Mouse (Mus musculus) urinary bladder, adult 2 months (tissue): Measurements from ENCODE around the gene Kif1b. TPM values are rescaled to one million over a fixed set of nuclear protein-coding genes. Genes with fewer than 3 reads are reported as not detected.
A peak's percentile ranks its signal among the peaks of the same experiment; 100 is the strongest.
"Not testable (repeated sequence)": the region's sequence is repeated elsewhere in the genome, so short reads cannot be mapped to it uniquely, and the experiment has no call there.

Experiments used
- DNase-seq: peaks from one replicate; pipeline ENCODE4 v3.0.0; 2022; ENCODE audit warnings: low spot score
- polyA plus RNA-seq: library from polyadenylated mRNA; depleted of rRNA; stranded (reverse); fragments of >200 nt; gene quantifications from 2 replicates; pipeline ENCODE4 v1.2.3, GENCODE M21; 2012

Gene Kif1b
- polyA plus RNA-seq, 1 experiment = 39.7 TPM

DNA sequence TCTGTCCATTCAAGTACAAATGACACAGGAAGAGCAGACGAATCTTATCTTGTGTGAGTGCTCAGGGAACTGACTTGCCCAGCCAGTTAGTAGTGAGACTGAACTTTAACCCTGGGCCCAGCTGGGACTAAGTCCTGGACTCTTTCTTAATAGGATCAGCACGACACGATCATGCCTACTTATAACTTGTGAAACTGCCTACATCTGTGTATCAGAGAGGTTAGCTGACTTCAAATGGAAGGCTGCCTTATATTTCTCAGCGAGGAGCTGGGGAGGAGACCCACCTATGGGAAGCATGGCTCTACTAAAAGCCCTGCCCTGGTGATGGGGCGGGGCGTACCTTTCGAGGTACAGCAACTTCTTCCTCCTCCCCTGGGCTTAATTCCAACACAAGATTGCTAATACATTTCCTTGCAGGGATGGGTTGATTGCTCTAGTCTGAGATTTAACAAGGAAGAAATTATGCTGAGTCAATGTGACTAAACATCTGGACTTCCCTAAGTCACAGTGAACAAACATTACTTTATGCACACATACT is 137.0 kb downstream of the Kif1b start:
- no peak for DNase-seq

DNA sequence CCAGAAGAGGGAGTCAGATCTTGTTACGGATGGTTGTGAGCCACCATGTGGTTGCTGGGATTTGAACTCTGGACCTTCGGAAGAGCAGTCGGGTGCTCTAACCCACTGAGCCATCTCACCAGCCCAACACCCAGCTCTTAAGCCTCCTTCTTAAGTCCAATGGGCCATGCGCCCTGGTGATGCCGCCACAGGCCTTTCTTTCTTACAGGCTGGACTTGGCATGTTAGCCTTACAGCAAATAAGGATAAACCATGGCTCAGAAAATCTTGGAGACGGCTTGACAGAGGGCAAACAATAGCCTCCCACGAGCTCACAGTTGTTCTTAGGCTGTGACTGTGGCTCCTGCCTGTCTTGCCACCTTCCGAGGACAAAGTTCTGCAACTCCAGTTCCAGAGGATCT is 137.6 kb downstream of the Kif1b start:
- not testable (repeated sequence) for DNase-seq

DNA sequence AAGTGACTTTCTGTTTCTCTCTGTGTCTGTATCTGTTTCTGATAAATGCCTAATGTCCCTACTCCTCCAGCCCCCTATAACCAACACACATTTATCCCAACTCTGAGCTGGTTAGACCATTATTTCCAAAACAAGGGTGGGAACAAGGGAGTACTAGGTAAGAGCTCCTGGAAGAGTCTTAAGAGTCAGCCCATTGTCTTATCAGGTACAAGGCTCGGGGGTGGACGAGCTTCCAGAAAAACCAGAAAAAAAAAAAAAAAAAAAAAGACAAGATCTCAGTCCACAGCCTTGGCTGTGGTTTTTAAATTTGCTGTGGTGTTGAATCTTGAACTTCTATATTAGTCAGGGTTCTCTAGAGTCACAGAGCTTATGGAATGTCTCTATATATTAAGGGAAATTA is 139.5 kb downstream of the Kif1b start:
- no peak for DNase-seq

DNA sequence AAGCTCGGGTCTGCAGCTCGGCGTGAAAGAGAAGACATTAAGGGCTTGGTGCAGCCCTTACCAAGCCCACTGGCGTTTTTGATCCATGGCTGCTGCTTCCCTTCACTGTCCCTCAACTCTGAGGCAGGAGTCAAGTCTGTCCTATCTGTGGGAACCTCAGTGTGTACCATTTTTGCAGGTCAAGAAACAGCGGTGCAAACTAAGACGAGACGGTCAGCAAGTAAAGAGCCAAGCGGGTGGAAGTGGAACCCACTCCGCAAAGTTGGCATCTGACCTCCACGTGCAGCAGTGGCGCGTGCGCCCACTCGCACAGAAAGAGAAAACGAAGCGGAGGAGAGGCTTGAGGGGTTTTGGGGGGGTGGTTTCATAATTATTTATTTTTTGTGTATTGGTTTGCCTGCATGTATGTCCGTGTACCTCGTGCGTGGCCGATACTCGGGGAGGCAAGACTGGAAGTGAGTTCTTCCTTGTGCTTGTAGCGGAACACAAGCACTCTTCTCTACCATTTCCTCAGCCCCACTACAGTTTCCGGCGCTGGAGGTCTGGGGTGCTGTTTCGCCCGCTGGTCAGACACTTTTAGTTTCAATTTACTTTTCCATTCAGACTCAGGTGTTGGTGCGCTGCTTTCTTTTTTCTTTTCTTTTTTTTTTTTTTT is 140.4 kb downstream of the Kif1b start:
- DNase-seq = no peak

DNA sequence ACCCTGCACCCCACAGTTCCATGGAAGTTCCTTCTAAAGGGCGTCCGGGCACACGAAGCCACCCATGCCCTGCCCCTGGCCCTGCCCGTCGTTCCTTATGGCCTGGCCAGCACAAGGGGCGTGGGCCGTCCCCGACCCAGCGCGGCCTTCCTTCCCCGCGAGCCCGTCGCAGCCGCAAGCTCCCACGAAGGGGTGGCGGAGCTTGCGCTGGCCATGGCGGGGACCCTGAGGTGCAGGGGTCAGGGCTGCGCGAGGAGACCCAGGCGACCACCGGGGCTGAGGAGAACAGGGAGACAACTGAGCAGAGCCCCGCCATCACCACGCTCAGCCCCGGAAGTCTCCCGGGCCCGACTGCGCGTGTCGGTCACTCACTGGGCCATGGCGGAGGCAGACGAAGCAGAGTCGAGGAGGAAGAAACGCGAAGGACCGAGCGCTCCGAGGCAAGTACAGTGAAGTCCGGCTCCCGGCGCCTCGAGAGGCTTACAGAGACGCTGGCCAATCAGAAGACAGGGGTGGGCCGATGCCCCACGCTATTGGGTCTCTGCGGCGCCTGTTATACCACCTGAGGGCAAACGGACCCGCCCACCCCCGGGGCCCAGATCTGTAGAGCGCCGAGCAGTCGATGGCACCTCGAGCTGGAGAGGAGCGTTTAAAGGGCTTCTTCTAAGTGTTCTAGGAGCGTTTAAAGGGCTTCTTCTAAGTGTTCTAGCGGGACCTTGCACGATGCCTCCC is 141.1 kb downstream of the Kif1b start, which contains the start of gene Pgd:
Gene Pgd (minus strand): TSS at position 557 of the 732 bp plus-strand sequence.
- DNase-seq = peak; percentile 94

DNA sequence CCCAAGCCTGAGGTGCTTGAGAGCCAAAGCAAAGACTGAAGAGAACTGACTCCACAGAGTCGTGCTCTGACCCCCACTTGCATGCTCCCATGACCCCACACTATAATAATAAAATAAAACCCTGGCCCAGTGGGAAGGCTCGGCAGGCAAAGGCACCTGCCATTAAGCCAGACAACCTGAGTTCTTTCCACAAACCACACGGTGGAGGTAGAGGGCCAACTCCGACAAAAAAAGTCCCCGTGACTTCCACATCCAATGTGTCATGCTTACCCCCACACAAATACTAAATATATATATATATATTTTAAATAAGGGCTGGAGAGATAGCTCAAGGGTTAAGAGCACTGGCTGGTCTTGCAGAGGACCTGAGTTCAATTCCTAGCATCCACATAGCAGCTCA is 143.3 kb downstream of the Kif1b start:
- no peak for DNase-seq

DNA sequence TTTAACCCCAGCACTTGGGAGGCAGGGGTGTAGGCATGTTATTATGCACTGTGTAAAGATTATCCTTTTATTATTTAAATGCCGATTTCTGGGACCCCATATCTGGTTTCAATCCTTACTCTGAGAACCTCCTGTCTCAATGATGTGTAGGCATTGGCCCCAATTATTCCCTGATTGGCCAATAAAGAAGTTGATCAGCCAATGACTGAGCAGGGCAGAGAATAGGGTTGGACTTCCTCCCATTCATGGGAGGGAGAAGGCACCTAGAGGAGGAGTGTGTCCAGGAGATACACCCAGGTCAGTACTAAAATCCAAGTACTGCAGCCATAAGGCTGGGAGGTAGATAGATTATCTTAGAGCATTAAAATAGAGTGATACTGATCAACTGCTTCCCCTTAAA is 144.3 kb downstream of the Kif1b start:
- DNase-seq = no peak

DNA sequence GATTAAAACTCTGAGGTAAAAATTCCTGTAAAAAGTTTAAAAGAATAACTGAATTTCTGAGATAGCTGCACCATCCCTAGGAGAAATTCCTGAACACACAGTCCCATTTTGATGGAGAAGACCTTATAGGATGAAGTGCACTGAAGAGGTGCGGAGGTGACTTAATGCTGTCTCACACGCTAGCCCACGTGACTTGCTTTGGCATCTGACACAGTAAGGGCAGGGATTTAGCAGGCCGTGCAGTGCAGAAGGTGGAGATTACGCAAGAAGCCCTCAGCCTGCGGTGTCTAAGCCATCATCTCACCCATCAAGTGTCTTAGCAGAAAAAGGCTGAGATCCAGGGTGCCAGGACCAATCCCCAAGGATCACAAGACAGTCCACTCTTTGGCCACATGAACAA is 146.3 kb downstream of the Kif1b start:
- DNase-seq = no peak

DNA sequence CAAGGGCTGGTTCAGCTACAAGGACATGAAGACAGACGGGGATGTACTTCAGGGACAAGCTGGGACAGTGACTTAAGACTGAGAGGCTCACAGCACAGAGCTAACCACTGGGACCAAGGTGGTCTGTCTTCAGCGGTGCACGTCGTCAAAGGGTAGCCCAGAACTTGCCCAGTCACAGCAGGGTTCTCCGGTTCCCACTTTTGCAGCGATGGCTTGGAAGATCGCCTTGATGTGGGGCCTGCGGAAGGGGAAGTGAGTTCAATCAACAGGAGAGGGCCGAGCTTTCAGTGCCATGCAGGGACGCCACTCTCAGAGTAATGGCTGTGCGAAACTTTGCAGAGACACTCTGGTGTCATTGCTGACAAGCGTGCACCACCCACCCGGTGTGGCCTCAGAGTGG is 147.6 kb downstream of the Kif1b start:
- no peak for DNase-seq

DNA sequence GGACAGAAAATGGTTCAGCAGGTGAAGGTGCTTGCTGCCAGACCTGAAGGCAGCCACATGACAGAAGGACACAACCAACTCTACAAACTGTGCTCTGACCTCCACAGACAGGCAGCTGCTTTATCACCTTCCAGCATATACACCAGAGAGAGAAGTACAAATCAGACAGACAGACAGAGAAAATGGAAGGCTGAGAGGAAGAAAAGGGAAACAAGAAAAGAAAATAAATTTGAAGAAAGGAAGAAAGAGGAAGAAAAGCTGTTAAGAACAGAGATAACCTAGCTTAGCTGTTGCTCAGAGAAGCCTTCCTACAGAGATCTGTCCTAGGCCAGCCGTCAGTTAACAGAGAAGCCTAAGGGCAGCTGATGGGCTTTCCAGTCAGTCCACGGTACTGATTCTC is 148.3 kb downstream of the Kif1b start:
- DNase-seq = no peak

DNA sequence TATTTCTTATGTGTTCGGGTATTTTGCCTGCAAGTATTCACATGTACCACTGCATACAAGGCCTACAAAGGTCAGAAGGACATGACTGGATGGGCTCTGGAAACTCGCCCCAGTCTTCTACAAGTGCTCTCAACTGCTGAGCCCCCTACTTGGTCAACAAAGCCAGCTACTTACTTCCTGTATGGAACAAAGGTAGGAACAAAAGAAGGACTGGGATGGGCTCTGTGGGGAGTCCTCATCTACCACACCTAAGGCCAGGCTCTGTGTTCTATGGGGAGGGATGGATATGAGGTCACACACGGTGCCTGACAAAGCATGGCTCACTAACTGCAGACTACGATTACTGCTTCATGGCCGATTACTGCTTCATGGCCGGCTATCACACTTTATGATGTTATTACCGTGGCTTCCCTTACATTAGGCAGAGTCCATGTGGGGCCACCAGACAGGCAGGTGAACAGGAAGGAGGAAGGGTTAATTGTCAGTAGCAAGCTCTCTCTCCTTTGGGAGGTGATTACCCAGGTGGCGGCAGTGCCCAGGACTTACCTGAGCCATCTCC is 150.0 kb downstream of the Kif1b start:
- no peak for DNase-seq

DNA sequence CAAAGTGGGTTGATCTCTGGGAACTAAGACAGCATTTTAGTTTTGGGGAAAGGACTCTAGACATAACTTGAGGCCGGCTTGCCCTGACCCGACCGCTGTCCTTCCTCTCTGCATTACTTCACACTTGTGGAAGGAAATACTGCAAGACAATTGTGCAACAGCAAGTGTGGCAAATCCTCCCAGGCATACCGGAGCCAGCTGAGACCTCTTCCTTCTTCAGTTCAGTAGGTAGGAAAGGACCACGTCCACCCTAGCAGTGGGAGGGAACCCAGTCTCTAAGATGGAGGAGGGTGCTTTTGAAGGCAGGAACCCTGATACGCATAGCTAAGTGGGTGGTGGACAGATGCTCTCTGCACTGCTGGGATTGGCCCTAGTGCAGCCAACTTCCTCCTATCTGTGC is 151.8 kb downstream of the Kif1b start:
- DNase-seq = no peak

DNA sequence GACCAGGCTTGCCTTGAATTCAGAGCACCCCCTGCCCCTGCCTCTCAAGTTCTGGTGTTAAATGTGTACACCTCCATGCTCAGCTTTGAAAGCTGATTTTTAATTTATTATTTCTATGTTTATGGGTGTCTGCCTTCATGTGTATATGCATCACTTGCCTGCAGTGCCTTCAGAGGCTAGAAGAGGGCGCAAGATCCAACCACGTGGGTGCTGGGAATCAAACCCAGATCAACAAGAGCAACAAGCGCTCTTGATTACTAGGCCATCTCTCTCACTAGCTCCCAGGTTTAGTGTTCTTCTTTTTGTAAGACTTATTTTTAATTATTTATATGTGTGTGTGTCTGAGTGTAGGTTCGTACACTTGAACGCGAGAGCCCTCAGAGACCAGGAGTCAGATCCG is 152.6 kb downstream of the Kif1b start:
- DNase-seq = no peak

DNA sequence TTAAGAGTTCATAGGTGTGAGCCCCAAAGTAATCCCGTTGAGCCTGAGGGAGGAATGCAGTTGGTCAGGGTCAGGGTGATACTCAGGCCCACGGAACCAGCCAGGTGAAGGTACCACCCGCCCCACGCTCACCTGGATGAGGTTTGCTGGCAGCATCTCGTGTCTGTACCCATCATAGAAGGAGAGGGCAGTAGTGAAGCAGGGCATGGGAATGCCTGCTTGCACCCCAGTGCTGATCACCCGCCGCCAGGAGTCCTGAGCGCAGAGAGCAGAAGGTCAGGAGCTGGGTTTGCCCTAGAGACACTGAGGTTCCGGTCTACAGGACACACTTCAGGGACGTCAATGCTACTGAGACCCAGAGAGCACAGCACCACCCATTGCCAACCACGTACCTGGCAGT is 156.8 kb downstream of the Kif1b start:
- no peak for DNase-seq

DNA sequence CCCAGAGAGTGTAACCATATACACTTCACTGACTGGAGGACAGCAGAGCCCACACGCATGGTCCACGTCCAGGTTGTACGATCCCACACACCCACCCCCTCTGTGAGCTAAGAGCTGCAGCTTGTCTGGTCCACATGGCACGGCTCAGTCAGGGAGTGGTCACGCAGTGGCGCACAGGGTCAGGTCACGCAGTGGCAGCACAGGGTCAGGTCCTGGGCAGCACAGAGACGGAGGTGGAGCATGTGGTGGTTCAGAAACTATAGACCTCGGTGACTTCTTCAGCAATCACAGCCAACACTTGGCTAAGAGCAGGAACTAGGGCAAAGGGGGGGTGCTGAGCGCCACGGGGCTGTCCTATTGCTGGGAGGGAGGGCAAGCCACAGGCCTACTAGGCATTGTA is 157.2 kb downstream of the Kif1b start:
- DNase-seq = no peak

DNA sequence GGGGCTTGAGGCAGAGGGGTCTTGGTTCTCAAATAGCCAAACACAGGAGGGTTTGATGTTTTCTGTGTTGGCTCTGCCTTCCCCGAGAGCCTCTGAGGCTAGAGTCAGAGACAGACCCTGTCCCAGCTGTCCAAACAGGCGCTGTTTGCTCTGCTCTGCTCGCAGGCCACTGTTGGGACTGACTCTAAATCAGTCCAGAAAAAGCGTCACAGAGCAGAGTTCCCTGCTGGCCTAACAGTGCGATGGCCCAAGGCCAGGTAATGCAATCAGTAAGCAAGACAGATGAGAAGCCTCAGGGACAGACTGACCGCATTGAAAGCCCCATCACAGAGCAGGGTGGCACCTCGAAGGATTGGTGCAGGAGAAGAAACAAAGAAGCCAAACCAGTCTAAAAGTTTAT is 157.9 kb downstream of the Kif1b start:
- DNase-seq = no peak

DNA sequence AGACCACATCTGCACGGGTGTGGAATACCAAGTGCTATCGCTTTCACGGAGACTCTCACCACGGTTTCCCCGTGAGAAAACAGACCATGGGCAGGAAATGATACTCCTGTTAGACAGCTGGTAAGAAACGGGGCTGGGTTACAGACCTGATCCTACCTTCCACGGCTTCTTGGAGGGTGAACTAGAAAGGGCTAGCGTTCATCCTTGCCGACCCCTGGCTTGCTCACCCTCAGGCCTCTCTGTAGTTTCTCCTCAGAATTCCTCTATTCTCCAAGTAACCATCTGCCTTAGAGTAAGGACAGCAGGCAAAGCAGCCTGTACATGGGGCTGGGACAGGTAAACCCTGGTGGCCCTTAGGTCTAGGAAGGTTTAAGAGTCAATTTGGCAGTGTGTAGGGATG is 158.3 kb downstream of the Kif1b start:
- no peak for DNase-seq

DNA sequence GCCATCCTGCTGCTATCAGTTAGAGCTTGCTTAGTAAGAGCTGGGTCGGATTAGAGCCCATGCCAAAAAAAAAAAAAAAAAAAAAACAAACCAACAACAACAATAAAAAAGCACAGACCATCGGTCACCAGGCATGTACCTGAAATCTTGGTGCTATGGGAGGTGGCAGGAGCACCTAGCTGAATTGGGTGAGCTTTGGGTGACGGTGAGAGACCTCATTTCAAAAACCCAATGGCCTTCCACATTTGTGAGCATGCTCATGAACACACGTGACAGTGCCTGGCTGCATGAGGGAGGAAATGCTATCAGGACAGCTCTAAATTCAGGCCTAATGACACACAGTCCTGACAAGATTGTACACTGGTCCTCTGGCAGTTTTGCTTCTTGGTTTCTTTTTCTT is 159.4 kb downstream of the Kif1b start:
- no peak for DNase-seq

DNA sequence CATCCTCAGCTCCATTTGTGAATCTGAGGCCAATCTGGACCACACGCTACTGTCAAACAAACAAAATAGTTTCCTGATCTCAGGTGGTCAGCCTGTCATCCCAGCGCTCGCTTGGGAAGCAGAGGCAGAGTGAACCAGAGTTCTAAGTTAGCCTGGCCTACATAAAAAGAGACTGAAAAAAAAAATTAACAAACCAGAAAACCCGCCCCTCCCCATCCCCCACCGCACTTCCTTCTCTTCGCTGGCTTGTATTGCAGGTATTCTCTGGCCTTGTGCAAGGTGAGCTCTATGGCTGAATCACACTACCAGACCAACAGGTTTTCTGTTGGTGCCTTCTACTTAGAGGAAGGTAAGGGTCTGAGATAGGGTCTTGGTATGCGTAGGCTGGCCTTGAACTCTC is 160.0 kb downstream of the Kif1b start:
- no peak for DNase-seq

DNA sequence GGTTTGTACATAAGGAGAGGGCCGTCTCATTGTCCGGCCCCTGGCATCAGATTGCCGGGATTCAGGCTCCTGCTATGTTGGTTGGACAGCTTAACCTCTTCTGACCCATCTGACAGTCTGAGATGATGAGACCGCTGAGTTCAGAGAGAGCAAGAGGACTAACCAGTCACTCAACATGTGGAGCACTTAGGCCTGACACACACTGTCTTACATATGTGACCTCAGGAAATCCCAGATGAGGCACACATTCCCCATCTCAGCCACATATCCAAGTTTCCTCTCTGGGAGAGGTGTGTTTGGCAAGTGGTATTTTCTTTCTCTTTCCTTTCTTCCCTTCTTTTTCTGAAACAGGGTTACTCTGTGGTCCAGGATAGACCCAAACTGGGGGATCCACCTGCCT is 162.3 kb downstream of the Kif1b start:
- DNase-seq = no peak

DNA sequence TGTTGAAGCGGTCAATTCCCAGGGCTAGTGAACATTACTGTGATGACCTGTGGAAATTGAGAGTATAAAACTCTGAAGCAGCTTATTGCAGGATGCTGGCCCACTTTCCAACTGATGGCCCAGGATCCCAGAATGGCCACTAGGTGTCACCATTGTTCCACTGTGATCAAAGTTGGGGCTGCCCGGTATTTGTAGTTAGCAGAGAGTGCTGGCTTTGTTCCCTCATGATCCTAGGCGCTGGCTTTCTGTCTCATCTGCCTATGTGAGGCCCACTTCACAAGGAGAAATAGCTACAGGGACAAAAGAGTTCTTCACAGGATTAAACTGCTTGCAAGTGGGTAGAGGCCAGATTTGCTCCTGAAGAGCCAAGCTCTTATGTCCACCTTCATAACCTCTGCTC is 163.0 kb downstream of the Kif1b start:
- DNase-seq = no peak

DNA sequence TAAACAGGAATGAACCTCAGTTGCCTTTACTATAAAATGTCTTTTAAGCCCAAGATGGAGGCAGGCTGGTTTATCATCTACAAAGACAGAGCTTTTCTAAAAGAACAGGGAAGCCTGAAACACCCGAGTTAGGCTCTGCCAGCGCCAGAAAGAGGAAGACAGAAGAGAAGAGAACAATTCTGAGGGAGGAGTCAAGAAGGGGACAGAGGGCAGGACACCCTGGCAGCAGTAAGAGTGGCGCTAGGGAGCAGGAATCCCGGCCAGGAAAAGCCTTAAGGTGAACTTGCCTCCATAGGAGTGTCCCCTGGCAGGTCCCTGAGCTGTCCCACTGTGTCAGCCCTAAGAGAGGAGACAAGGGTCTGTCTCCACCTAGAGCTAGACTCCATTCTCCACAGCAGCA is 163.9 kb downstream of the Kif1b start:
- no peak for DNase-seq

DNA sequence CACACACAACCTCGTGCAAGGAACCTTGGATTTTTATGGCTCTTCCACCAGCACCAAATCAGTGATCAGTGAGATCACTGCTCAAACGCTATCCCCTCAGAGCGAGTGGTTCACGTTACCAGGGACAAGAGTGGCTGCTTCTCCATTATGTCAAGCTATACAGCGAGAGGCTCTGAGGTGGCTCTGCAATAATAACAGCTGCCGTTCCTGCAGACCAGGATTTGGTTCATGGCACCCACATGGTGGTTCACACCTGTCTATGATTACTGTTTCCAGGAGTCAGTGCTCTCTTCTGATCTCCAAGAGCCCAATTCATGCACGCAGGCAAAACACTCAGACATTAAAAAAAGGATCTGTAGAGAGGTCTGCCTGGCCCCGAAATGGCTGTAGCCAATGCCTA is 169.0 kb downstream of the Kif1b start:
- no peak for DNase-seq
